Mouse (Mus musculus) ovary, adult 10 weeks (tissue): ENCODE measurements around the gene Gzf1. TPM values are rescaled to one million over a fixed set of nuclear protein-coding genes. Genes with fewer than 3 reads are reported as not detected.

Source experiments
- polyA plus RNA-seq: library from polyadenylated mRNA; stranded (reverse); fragments of 350-450 nt; fragmentation: Illumina TruSeq; extraction: RNeasy Lipid Tissue Mini Kit (QIAGEN cat#74804); gene quantifications from one replicate; pipeline ENCODE4 v1.2.3, GENCODE M21; 2014

Gene Gzf1
- 39.9 TPM for polyA plus RNA-seq

DNA sequence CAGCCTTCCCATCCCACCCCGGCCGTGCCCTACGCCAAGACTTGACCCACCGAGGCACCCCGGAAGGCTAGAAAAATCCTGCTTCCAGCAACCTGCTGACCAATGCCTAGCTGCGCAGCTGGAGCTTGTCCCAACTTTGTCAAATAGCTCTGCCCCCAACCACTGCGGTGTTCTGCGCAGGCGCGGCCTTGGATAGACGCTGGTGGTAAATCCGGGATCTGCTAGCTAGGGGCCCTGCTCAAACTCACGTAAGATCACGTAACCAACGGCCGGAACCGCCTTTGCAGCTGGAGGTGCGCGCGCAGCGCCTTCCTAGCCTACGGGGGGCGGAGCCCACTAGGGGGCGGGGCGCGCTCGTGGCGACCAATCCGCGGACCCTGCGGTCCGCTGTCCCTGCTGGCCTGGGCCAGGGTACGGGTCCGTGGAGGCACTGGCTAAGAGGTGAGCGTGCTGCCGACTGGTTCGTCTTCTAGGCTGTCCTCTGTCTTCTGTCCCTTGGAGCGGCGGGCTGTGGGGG lies at the start of gene Gzf1:
Gzf1 (plus strand) TSS at position 249 of the 517 bp plus-strand sequence.

DNA sequence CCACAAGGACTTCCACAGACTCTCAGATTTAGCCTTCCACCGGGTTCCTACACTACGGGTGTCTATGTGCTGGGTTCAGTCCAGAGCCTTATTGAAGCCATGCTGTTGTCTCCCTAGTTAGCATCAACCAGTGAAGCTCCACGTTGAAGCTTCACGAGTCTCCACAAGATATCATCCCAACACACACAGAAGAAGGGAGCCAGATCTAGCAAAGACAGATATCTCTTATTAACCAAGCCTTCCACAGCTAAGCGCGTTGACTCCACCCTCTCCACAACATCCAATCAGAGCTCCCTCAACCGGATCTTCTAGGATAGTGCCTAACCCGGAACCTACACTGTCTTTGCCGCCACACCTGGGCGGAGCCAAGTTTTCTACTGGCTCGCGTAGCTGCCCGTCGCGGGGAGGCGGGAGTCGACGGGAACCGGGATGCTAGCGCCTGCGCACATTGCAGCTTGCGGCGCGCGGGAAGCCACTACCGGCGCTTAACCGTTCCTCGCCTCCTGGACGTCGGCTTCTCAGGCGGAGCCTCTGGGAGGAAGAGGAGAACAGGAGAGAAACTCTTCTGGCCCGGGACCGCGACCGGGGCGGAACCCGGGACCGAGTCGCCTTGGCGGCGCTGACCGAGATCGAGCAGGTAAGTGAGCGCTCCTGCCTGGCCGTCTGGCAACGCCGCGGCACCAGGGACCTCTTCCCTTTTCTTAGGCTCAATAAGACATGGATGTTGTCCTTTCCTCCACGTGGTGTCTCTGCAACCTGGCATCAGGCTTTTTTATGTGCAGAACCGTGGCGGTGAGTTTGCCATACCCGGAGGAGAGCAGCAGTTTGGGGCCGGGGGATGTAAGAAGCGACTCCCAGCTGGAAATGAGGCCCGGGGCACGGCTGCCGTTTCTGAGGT lies 8.4 kb upstream of the Gzf1 start, which contains the start of gene Nxt1:
Nxt1 (plus strand) TSS at position 403 of the 898 bp plus-strand sequence.

GRCm38 (mm10) chr2:148732327-148733000 lies 51.6 kb downstream of the Gzf1 start, which contains the start of gene Napb:
Gene Napb (minus strand): TSS chr2:148732467.

Other genes with a start within 250 kb of the Gzf1 start
- 60.2 TPM for gene Cd93, start 237.5 kb upstream of the Gzf1 start, polyA plus RNA-seq
- 9.3 TPM for gene Nxt1, start 8.4 kb upstream of the Gzf1 start, polyA plus RNA-seq
- 4.6 TPM for gene Napb, start 51.4 kb downstream of the Gzf1 start, polyA plus RNA-seq
- not detected for gene Cstl1, start 69.3 kb downstream of the Gzf1 start, polyA plus RNA-seq
- gene Cst11, start 90.5 kb downstream of the Gzf1 start, polyA plus RNA-seq, result not detected
- not detected for gene 8030411F24Rik, start 101.0 kb downstream of the Gzf1 start, polyA plus RNA-seq
- 47.0 TPM for gene Cst12, start 108.3 kb downstream of the Gzf1 start, polyA plus RNA-seq
- 150 TPM for gene Cst8, start 117.8 kb downstream of the Gzf1 start, polyA plus RNA-seq
- not detected for gene Cst13, start 139.1 kb downstream of the Gzf1 start, polyA plus RNA-seq
- gene Cst9, start 154.1 kb downstream of the Gzf1 start, polyA plus RNA-seq, result 0.83 TPM
- 6.6 TPM for gene 9230104L09Rik, start 184.0 kb downstream of the Gzf1 start, polyA plus RNA-seq
- gene Cst3, start 194.7 kb downstream of the Gzf1 start, polyA plus RNA-seq, result 20.3 TPM